Comparison of ENCODE assay signal across 8 mouse cellular contexts in the genomic region with DNA sequence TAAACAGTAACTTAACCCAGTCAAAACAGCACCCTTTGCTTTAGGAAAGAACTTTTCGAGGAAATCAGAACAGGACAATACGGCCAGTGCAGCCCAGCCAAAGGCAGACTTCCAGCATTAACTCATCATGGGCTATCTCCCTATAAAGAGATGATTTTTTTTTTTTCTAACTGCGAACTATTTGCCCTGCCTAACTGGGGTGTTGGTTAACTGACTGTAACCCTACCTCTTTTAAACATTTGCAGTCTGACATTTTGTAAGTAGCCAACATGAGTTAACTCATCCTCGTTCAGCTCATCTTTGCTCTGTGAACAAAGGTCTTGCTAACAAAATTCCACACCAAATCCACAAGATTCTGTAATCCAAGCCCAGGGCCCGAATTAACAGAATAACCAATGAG. TPM values are rescaled to one million over a fixed set of nuclear protein-coding genes. Genes with fewer than 3 reads are reported as not detected.
DNase-seq lines count a peak whose midpoint lies in the region; ATAC-seq lines count a peak whose summit lies in the region.

No protein-coding gene starts in this region.

- no peaks in the 10 kb centered on the region for H3K9me3 ChIP-seq in embryonic facial prominence, embryonic 12.5 days
- H3K9me3 ChIP-seq in midbrain, embryonic 14.5 days (ENCODE audit: control insufficient read depth, low read length), result no peaks in the 10 kb centered on the region

- H3K9ac ChIP-seq in embryonic facial prominence, embryonic 12.5 days, result no peak overlapping the region
- H3K9ac ChIP-seq in midbrain, embryonic 14.5 days (replicated peaks; ENCODE audit: low read length), result peak overlapping the region; percentile 97

- peaks cover 18% of the 10 kb centered on the region for H3K4me1 ChIP-seq in embryonic facial prominence, embryonic 12.5 days
- peaks cover 21% of the 10 kb centered on the region for H3K4me1 ChIP-seq in midbrain, embryonic 14.5 days (ENCODE audit: control insufficient read depth, insufficient read depth, low read length)

- no peak overlapping the region for H3K4me3 ChIP-seq in embryonic facial prominence, embryonic 12.5 days
- peak overlapping the region; percentile 86 for H3K4me3 ChIP-seq in midbrain, embryonic 14.5 days (replicated peaks; ENCODE audit: low read depth, low read length)

- H3K36me3 ChIP-seq in embryonic facial prominence, embryonic 12.5 days, result no peaks in the 10 kb centered on the region
- 0 out of 2 replicates have a peak, but pooled peaks cover 12% of the 10 kb centered on the region for H3K36me3 ChIP-seq in midbrain, embryonic 14.5 days (ENCODE audit: control insufficient read depth, insufficient read depth, low read length)

- H3K27me3 ChIP-seq in embryonic facial prominence, embryonic 12.5 days, result no peaks in the 10 kb centered on the region
- H3K27me3 ChIP-seq in midbrain, embryonic 14.5 days (ENCODE audit: control insufficient read depth, insufficient read depth, low read length), result no peaks in the 10 kb centered on the region

- peak overlapping the region; percentile 75 for H3K4me2 ChIP-seq in embryonic facial prominence, embryonic 12.5 days (replicated peaks)
- H3K4me2 ChIP-seq in midbrain, embryonic 14.5 days (ENCODE audit: low read length), result peak overlapping the region; percentile 68

- no peak overlapping the region for H3K27ac ChIP-seq in embryonic facial prominence, embryonic 12.5 days
- H3K27ac ChIP-seq in midbrain, embryonic 14.5 days (replicated peaks; ENCODE audit: low read depth, low read length), result peak overlapping the region; percentile 37; the same call in 1 of the 2 replicates

- 22% methylated on average over 5 of the region's 5 CpGs for WGBS in embryonic facial prominence, embryonic 12.5 days
- WGBS in midbrain, embryonic 14.5 days, result 60% methylated on average over 5 of the region's 5 CpGs

- peak; percentile 38 for DNase-seq in kidney, adult 11 months
- no peak for DNase-seq in kidney, adult 18-20 months
- DNase-seq in hindlimb bud, embryonic 11.5 days (ENCODE audit: extremely low spot score, low read depth, low spot score), result peak; percentile 26
- peak; percentile 40 for DNase-seq in midbrain, embryonic 14.5 days
- DNase-seq in urinary bladder, adult 18-20 months (ENCODE audit: low spot score in 2 of 2), result no peak
- DNase-seq in layer of hippocampus, postnatal 25 days (ENCODE audit: extremely low spot score in 1 of 2, low spot score in 1 of 2), result no peak

- no peak for ATAC-seq in embryonic facial prominence, embryonic 12.5 days (ENCODE audit: insufficient number of reproducible peaks, insufficient read depth, low FRiP score, low TSS enrichment)
- no peak for ATAC-seq in midbrain, embryonic 14.5 days (ENCODE audit: low FRiP score, low TSS enrichment)
- no peak for ATAC-seq in megakaryocyte, adult 5-6 weeks (ENCODE audit: poor library complexity, severe bottlenecking)

RNA-seq across cellular contexts. Expression of a gene that starts 1.5 kb away (rescaled TPM):
- 34.7 and 36.3 TPM in 2 replicates for polyA plus RNA-seq in embryonic facial prominence, embryonic 12.5 days (2016; fragmentation: Nextera tagmentation; extraction: Ambion mirVana)
- 40.0 and 82.4 TPM in 2 replicates for polyA plus RNA-seq in midbrain, embryonic 14.5 days (2014; fragmentation: Nextera tagmentation; extraction: Ambion mirVana)
- total RNA-seq in megakaryocyte, adult 5-6 weeks (2015), result 52.3 and 52.8 TPM in 2 replicates
- total RNA-seq in megakaryocyte, adult 5-6 weeks (2017), result 26.4 and 36.1 TPM in 2 replicates
- total RNA-seq in layer of hippocampus, postnatal 25 days (2021), result 100 to 1,000 TPM; 135 to 147 TPM

RNA-seq across cellular contexts. Expression of a gene that starts 59.8 kb away (rescaled TPM):
- 27.7 and 28.0 TPM in 2 replicates for polyA plus RNA-seq in embryonic facial prominence, embryonic 12.5 days (2016; fragmentation: Nextera tagmentation; extraction: Ambion mirVana)
- polyA plus RNA-seq in midbrain, embryonic 14.5 days (2014; fragmentation: Nextera tagmentation; extraction: Ambion mirVana), result 7.0 and 10.8 TPM in 2 replicates
- 16.4 and 18.1 TPM in 2 replicates for total RNA-seq in megakaryocyte, adult 5-6 weeks (2015)
- total RNA-seq in megakaryocyte, adult 5-6 weeks (2017), result 13.9 and 18.8 TPM in 2 replicates
- 10 to 100 TPM; 12.6 to 15.4 TPM for total RNA-seq in layer of hippocampus, postnatal 25 days (2021)

Comparison
In these comparisons a context has a peak if more than half of its experiments do, and no peak if none do; other contexts are left out.
1. DNase-seq: peak in kidney, adult 11 months (single experiment), hindlimb bud, embryonic 11.5 days (single experiment) and midbrain, embryonic 14.5 days (single experiment); none in kidney, adult 18-20 months (single experiment), urinary bladder, adult 18-20 months (0 of 2) and layer of hippocampus, postnatal 25 days (0 of 2).